Mouse (Mus musculus) large intestine, adult 2 months (tissue): Measurements from ENCODE around the gene 3110018I06Rik. TPM values are rescaled to one million over a fixed set of nuclear protein-coding genes. Genes with fewer than 3 reads are reported as not detected.

Experiments
- DNase-seq: peaks from one replicate; pipeline ENCODE4 v3.0.0-alpha.2; 2012; ENCODE audit warnings: low read depth, low spot score
- WGBS: fragments of 180-500 bp; shearing (Covaris S2); methylation state at CpG from one replicate; pipeline ENCODE4 v1.1.7; 2018; 5-methylcytosine and 5-hydroxymethylcytosine counted together
- polyA plus RNA-seq: library from polyadenylated mRNA; depleted of rRNA; stranded (reverse); fragments of >200 nt; gene quantifications from 2 replicates; pipeline ENCODE4 v1.2.3, GENCODE M21; 2012; rRNA removed

The 3110018I06Rik gene
- not detected in 2 replicates for polyA plus RNA-seq

DNA sequence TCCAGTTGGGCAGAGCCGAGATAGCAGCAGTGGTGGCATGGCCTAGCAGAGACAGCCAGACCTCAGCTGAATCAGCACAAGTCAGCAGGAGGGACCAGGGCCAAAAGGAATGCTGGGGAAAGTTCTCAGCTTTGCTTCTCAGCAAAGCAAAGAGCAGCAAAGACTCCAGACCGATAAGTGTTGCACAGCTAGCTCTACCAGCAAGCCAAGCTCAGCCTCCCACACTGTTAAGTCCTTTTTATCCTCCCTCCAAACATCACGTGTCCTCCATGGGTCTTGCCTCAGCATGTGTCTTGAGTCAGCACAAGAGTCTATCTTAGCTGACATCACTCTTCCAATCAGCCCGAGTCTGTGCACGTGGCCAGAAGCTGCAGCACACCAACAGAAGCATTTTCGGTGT, at the start of gene 3110018I06Rik:
3110018I06Rik (plus strand) TSS at position 262 of the 400 bp plus-strand sequence.
- WGBS: 88% methylated on average over 6 of the region's 6 CpGs
- DNase-seq: no peak

DNA sequence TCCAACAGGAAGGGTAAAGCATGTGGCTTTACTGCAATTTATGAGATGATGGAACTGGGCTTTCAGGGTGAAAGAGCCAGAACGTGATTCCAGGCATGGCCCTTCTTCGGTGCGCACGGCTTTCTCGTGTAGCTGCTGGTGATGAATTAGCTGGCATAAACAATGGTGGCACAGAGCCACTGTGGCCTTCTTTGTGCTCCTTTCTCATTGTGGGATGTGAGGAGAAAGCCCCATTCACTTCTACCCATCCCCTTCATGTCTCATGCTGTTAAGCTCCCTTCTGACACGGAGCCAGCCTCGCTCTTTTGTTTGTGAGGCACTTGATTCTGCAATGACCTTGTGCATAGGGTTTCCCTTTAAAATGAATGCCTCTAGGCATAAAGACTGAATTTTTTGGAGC, 43.8 kb upstream of the 3110018I06Rik start:
- WGBS: 85% methylated on average over 7 of the region's 7 CpGs
- DNase-seq: no peak

DNA sequence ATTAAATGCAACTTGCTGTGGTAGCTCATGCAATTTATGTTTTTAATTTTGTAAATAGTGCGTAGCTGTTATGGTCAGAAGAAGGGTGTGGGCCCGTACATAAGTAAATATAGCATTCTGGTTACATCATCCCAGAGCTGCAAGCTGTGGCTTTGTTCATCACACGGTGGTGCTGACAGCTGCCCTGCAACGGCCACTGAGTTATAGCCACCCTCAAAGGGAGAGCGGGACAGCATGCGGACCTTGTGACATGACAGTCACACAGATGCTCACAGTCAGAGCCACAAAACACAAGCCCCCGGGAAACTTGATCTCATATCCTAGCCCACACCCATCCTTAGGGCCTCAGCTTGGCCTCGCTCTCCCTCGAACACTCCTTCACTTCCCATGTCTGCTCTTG, 30.6 kb upstream of the 3110018I06Rik start:
- DNase-seq: no peak
- 70% methylated on average over 9 of the region's 9 CpGs for WGBS

DNA sequence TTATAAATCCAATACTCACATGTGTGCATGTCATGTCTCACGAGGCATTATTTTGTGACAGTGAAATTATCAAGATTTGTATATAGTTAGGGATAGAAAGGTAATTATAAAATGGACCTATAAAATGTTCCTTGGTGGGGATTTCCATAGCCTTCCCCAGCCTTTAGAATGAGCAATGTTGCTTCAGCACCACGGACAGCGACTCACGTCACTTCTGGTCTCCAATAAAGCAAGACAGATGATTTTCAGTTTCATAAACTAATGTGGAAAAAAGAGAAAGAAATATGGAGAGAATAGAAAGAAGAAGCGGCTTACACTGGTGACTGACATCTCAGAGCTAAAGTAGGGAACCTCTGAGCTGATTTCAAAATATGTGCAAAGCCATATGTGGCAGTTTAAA, 23.7 kb upstream of the 3110018I06Rik start:
- 15% methylated on average over 5 of the region's 5 CpGs for WGBS
- peak; percentile 29 for DNase-seq

DNA sequence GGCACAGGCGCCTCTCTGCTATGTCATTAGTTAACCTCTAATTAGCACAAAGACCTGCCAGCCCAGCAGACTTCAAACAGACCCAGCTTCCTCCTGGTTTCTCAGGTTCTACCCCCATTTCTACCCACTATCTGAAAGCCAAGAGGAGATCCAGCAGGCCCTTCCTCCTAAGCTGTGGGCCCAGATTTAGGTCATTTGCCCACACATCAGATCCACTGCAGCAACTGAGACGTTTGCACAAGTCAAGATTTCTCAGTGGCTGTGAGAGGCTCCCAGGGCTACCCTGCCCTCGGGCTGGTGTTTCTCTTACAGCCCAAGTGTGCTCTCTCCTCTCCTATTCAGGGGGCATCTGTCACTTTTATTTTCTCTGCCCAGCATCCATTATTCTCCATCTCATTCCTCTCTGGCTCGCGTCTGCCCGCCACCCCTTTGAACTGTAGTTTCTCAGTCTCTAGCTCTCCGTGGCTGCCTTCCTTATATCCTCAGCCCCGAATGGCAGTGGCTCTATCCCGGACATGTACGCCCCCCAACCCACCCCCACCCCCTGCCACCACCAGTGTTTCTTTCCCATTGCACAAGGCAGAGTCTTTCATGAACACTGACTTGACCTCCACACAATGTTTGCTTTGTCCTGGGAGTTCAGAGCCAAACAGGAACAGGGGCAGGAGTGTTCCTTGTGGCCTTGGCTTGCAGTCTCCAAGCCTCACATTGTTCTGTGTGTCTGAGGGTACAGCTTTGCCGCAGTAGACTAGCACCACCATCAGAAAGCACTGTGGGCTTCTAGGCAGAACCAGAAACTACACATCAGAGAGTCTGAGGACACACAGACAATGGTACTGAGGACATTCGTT, 11.8 kb upstream of the 3110018I06Rik start:
- 62% methylated on average over 12 of the region's 12 CpGs for WGBS
- no peak for DNase-seq

DNA sequence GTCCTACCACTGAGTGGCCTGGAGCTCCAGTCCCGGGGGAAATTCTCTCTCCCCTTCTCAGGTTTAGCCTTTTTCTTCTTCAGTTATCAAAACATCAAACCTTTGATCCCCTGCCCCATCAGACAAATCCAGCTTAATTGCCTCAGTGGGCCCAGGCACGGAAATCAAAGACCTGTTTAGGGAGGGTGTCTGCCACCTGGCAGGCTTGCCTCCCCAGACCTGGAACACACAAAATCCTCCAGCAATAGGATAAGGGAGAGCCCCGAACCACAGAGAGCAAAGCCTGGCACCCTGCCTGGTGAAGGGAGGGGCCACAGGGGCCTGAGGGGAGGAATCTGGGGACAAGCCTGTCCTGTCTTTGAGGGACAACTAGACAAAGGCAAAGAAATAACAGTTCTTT, 9.1 kb upstream of the 3110018I06Rik start:
- no peak for DNase-seq
- 12% methylated on average over 3 of the region's 3 CpGs for WGBS

DNA sequence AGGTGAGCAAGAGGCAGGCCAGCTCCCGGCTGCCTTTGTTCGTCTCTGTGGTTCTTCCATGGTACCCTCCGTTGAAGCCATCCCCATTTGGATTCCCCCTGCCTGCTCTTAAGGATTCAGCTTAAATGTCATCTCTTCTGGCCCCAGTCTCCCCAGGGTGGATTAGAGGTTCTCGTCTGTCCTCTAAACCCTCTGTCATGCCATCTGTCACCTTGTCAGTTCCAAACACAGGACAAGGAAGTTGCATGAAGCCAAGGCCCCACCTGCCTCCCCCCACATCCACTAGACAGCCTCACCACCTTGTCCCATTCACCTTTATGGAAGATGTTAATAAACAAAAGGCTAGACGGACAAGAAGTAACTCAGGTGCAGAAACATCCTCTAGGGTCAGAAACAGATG, 5.4 kb upstream of the 3110018I06Rik start:
- WGBS: 64% methylated on average over 5 of the region's 5 CpGs
- no peak for DNase-seq

DNA sequence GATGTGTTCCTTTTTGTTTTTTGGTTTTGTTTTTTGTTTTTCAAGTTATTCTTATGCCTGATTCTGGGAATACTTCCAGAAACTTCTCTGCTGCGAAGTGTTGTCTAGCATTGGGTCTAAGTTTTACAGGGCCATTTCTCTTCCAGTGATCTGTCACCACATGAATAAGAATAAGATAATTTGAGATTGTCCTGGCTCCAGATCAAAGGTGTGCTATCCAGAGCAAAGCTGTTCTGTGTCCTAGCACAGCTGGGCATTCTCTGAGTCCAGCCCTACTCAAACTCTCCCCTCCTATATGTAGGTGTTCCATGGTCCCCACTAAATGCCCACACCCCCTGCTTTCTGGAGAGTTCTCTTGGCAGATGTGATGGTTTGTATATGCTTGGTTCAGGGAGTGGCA, 2.9 kb downstream of the 3110018I06Rik start:
- WGBS: 50% methylated on average over 1 of the region's 1 CpGs
- no peak for DNase-seq

DNA sequence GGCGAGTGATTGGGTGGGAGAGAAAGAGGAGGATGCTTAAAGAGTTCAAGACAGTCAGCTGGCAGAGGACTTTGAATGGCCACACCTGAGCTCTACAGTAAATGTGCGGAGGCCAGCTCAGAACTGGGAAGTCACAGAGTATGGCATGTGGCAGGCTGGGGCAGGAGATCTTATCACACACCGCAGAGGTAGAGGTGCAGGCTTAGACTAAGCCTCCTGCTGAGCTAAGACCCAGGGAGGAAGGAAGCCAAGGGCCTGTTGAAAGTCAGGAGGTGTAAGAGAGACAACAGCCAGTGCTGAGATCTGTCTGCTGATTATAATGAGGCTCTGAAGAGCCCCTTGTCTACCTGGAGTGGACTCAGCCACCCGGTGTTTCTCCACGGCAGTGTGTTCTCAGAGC, 8.5 kb downstream of the 3110018I06Rik start:
- DNase-seq: no peak
- 78% methylated on average over 5 of the region's 5 CpGs for WGBS

DNA sequence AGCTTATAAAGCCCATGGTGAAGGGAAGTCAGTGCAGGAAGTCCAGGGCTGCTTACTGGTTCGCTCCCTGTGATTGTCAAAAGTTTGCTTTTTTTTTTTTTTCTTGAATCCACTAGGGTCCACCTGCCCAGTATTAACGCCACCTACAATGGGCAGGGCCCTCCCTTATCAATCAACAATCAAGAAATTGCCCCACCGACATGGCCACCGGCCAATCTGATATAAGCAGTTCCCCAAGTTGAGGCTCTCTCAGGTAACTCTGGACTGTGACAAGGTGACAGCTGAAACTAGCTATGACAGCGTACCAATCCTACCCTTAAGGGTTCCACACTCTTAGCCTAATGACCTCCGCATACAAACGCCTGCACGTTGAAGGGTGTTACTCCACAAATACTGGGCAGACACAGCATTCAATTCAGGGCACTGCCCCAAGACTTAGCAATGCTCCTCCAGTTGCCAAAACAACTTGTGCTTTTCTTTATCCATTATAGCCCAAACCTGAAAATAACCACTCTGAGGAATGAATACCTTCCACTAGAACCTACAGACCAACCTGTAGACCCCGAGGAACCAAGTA, 21.3 kb downstream of the 3110018I06Rik start:
- WGBS: 38% methylated on average over 9 of the region's 9 CpGs
- no peak for DNase-seq

DNA sequence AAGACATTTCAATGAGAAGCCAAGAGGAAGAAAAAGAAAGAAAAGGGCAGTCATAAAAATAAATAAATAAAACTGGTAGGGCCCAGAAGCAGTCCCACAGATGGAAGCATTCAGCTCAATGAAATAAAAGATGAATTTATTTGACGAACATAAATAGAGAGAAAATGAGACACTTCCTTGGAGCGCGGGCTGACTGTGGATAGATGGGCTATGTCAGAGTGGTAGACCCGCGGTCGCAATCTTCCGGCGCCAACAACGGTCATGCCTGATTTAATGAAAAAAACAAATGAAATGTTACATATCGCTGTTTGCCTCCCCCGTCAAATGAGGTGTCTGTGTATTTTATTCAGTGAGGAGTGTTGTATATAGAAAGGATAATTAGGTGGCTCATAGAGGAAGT, 22.7 kb downstream of the 3110018I06Rik start:
- DNase-seq: no peak
- WGBS: 92% methylated on average over 11 of the region's 11 CpGs

DNA sequence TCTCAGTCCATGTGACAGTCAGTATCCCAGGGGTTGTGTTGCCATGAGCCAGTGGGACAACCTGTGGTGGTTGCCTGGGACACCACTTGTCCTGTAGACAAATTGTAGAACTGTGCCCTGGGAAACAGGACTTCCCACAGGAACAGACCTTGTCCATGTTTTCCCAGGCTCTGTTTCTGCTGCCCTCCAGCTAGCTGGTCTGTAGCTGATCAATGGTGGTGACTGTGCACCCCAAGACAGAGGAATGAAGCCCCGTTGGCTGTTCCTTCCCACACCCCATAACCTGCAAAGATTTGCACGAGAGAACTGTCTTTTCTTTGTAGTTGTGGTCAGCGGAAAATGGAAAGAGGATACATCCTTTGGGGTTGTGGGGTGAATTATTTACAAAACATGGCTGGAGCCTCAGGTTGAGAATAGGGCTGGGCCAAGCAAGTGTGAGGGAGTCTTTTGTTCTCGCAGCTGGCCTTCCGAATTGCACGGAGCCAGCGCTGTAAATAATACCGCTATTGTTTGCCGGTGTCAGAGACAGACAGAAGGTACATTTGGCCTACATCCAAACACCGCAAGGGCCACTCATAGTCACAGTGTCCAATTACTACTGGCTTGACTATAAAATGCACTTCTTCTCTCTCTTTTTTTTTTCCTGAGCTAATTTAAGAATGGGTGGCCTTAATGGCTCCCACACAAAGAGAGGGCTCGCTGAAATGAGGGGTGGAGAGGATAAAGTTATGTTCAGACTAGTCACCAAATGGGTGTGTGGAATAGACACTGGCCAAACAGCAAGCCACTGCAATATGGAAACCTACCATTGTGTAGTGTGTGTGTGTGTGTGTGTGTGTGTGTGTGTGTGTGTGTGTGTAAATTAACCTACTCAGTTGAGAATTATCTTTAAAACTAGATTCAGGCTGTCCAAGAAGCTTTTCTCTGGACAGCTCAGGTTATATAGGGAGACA, 28.1 kb downstream of the 3110018I06Rik start:
- DNase-seq: no peak
- 24% methylated on average over 11 of the region's 11 CpGs for WGBS

DNA sequence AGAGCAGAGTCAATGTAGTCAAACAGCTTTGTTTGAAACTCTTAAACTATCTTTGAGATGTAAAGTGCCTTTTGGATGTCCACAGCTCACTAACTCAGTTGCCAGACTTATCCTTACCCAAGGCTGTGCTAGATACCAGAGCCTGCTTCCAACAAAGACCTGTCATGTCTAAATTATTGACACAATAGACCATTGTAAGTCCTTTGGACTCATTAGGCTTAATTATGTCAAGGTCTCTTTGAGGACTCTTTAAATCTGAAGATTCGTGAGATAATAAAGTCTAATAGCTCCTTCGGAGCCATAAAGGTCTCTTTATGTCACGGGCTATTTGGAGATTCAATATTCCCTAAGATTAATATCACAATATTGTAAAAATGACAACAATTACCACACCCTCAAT, 32.5 kb downstream of the 3110018I06Rik start:
- no peak for DNase-seq
- WGBS: 73% methylated on average over 3 of the region's 3 CpGs

DNA sequence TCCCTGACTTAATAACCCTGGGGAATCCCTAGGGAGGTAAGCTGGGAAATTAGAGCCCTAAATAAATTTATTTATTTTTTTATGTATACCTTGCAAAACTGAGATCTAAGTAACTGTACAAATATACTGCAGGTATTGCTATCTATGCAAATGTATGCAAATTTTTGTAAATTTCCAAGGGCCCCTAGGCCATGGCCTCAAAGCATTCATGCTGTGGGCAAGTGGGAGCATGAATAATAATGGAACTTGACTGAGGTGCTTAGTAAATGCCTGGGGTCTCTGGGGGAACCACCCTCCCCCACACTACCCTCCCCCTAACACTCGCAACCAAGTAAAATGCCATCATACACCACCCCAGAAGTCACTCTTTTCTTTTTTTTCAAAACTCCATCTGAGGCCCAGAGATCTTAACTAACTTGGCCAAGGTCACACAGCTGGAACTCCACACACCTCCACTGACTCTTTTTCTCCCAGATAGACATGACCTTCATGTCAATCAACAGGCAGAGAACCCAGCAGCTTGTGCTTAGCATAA, 40.0 kb downstream of the 3110018I06Rik start:
- WGBS: 82% methylated on average over 1 of the region's 1 CpGs
- no peak for DNase-seq

DNA sequence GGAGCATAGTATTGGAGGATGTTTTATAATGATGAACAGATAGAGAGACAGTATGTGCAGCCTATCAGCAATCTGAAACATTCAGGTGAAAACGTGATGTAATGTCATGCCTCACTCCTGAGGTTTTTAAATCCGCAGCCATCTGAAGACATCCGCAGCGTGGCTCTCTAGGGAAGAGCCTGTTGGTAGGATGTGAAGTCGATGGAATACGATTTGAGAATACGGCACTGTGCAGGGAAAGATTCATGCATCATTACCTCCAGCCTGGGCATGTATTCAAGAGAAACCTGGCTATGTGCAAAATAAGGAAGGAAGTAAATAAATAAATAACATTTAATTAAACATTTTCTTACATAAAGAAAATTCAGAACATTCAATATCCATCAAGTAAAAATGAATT, 44.4 kb downstream of the 3110018I06Rik start:
- WGBS: 93% methylated on average over 7 of the region's 7 CpGs
- DNase-seq: no peak
